9 mouse cellular contexts compared by ENCODE assay signal in the genomic region with DNA sequence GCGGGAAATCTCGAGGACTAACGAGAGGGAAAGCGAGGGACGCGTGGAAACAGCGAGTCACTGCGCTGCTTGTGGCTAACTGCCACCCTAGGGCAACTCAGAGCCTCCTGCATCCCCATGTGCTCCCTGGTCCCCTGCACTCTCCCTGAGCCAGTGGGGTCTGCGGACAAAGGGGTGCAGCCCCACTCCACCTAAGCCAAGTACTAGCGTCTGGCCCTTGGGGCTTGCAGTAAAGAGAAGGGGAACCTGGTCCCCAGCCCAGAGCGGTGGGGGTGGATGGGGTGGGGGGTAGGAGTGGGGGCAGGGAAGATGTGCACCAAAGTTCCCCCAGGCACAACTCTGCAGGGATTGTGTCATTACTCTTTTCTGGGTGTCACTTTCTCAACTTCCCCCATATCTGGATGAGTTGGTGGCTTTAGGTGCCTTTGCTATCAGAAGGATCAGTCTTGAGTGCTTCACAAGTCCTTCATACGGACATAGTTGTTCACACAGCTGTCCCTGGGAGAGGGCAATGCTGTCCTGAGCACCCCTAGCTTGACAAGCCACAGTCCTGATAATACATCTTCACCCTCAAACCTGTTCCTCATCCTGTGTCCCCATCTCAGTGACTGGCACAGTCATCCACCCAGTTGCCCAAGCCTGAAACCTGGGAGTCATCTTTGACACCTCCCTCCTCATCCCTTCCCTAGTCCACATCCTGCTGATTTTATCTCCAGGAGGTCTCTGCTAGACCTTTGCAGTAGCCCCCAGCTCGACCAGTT. TPM values are rescaled to one million over a fixed set of nuclear protein-coding genes. Genes with fewer than 3 reads are reported as not detected.
DNase-seq lines count a peak whose midpoint lies in the region; ATAC-seq lines count a peak whose summit lies in the region.
"Had no signal": no experiment of that assay in that cellular context is flagged by ENCODE, and none has a peak within 500 bp of the region (broad histone marks: within the 10 kb centered on the region; RNA-seq: fewer than 3 reads in every experiment).

No protein-coding gene starts in this region.

- peak; percentile 41 for ATAC-seq in liver, embryonic 13.5 days (ENCODE audit: low read depth)

- peaks cover 3% of the 10 kb centered on the region for H3K36me3 ChIP-seq in liver, embryonic 13.5 days

- peak overlapping the region; percentile 56 for H3K4me2 ChIP-seq in liver, embryonic 13.5 days

- 0 out of 2 replicates have a peak, but pooled peaks cover 5% of the 10 kb centered on the region for H3K27me3 ChIP-seq in liver, embryonic 13.5 days

- H3K9me3 ChIP-seq in liver, embryonic 13.5 days (replicated peaks), result no peaks in the 10 kb centered on the region

- H3K4me1 ChIP-seq in liver, embryonic 13.5 days (replicated peaks), result peaks cover 24% of the 10 kb centered on the region

- peak; percentile 72 for DNase-seq in heart, adult 11 months
- no peak for DNase-seq in heart, postnatal 25 days (ENCODE audit: low spot score)
- DNase-seq in right cerebral cortex, postnatal 14 days, result peak; percentile 19
- no peak for DNase-seq in right cerebral cortex, adult 2 months (ENCODE audit: low spot score in 2 of 2)
- DNase-seq in liver, embryonic 13.5 days, result no peak
- DNase-seq in urinary bladder, postnatal 4 days (ENCODE audit: low spot score in 2 of 2), result no peak
- DNase-seq in right cerebral cortex, postnatal 25 days, result no peak
- no peak for DNase-seq in kidney, postnatal 4 days
- DNase-seq: B cell, adult 2 months had no signal

- H3K4me3 ChIP-seq in liver, embryonic 13.5 days (replicated peaks), result peak overlapping the region; percentile 30

- 45% methylated on average over 13 of the region's 13 CpGs for WGBS in liver, embryonic 13.5 days (ENCODE audit: insufficient replicate concordance)

- intact Hi-C loops in heart, postnatal 25 days (cut with DNase I), result no loop called here

- no peak overlapping the region for H3K27ac ChIP-seq in liver, embryonic 13.5 days

- H3K9ac ChIP-seq in liver, embryonic 13.5 days, result peak overlapping the region; percentile 46; the same call in 1 of the 2 replicates

RNA-seq across cellular contexts. Expression of gene Ttc39a, which starts 11.9 kb away (rescaled TPM):
- total RNA-seq in heart, postnatal 25 days (2021), result 1 to 10 TPM; 1.1 to 2.1 TPM
- 14.2 and 14.7 TPM in 2 replicates for polyA plus RNA-seq in liver, embryonic 13.5 days (2015; fragmentation: Nextera tagmentation; extraction: Ambion mirVana)

Comparison
In these comparisons a context has a peak if more than half of its experiments do, and no peak if none do; other contexts are left out.
1. DNase-seq: peak in heart, adult 11 months (single experiment) and right cerebral cortex, postnatal 14 days (single experiment); none in heart, postnatal 25 days (single experiment), right cerebral cortex, adult 2 months (0 of 2), liver, embryonic 13.5 days (single experiment), urinary bladder, postnatal 4 days (0 of 2), right cerebral cortex, postnatal 25 days (single experiment) and kidney, postnatal 4 days (0 of 2).